Mouse (Mus musculus): ENCODE measurements around the gene Tbx3.

DNA sequence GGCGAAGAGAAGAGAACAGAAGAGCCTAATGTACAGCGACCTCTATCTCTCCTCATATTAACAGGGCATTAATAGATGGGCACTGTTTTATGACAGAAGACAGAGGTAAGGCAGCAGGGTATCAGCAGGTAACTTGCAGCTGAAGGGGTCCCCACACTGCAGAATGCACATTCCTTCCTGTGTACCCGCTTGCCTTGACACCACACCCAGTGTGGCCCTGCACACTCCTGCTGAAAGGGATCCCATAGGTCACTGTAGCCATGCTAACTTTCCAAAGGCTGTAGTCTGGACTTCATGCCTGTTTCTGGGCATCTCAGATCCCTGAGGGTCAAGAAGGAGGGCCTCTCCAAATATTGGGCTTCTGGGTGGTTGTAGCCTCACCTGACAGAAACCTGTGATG, 42.4 kb upstream of the Tbx3 start:
- TF ChIP-seq EP300 (IDR thresholded peaks at IDR 0.05; ENCODE audit: low read depth) (no peak), CTCF (IDR thresholded peaks at IDR 0.05; ENCODE audit: low read depth) (no peak)
